Mouse (Mus musculus) midbrain, embryonic 10.5 days (tissue): ENCODE measurements at regions not wholly inside any gene's neighbourhood (a gene's known extent, or its start where the extent isn't known, plus 50 kb on each side); places are given as distances from the start of the nearest gene placed in this dataset.

Experiments used
- DNase-seq: peaks from one replicate; pipeline ENCODE4 v3.0.0-alpha.2; 2017; ENCODE audit warnings: low spot score
- H3K27ac ChIP-seq: fragments of 300-500 bp; sonication (generic); replicated peaks from 2 replicates; pipeline ENCODE4 v1.5.1; 2016; ENCODE audit warnings: mild to moderate bottlenecking
- H3K27me3 ChIP-seq: fragments of 300-500 bp; sonication (generic); 2 replicates; pipeline ENCODE4 v1.6.1; 2016; ENCODE audit warnings: low read depth, mild to moderate bottlenecking; ENCODE audit not compliant: poor library complexity, severe bottlenecking
- H3K36me3 ChIP-seq: fragments of 300-500 bp; sonication (generic); 2 replicates; pipeline ENCODE4 v1.6.1; 2016; ENCODE audit warnings: mild to moderate bottlenecking, moderate library complexity
- H3K4me1 ChIP-seq: fragments of 300-500 bp; sonication (generic); 2 replicates; pipeline ENCODE4 v1.6.1; 2016
- H3K4me3 ChIP-seq: fragments of 300-500 bp; sonication (generic); 2 replicates; pipeline ENCODE4 v1.5.1; 2016; ENCODE audit warnings: mild to moderate bottlenecking, moderate library complexity
- H3K9me3 ChIP-seq: fragments of 300-500 bp; sonication (generic); replicated peaks from 2 replicates; pipeline ENCODE4 v1.6.1; 2016; ENCODE audit warnings: mild to moderate bottlenecking
- WGBS: fragments of 180-500 bp; shearing (Covaris S2); methylation state at CpG from one replicate; pipeline ENCODE4 v1.1.7; 2016; 5-methylcytosine and 5-hydroxymethylcytosine counted together

- no peaks in the 10 kb centered on the region for H3K27me3 ChIP-seq
- no peak for DNase-seq
- no peaks in the 10 kb centered on the region for H3K9me3 ChIP-seq
- no peak overlapping the region for H3K27ac ChIP-seq
- no peaks in the 10 kb centered on the region for H3K4me1 ChIP-seq
- no peak overlapping the region for H3K4me3 ChIP-seq
- H3K36me3 ChIP-seq = no peaks in the 10 kb centered on the region
- 84% methylated on average over 5 of the region's 5 CpGs for WGBS
Observed at GRCm38 (mm10) chr3:150109561-150109960, 1119.2 kb upstream of the Adgrl2 start.

- Histone ChIP-seq H3K27me3 (no peaks in the 10 kb centered on the region), H3K27ac (no peak overlapping the region), H3K4me3 (no peak overlapping the region), H3K4me1 (no peaks in the 10 kb centered on the region), H3K36me3 (no peaks in the 10 kb centered on the region), H3K9me3 (no peaks in the 10 kb centered on the region)
- WGBS = 93% methylated on average over 6 of the region's 6 CpGs
- no peak for DNase-seq
Observed at GRCm38 (mm10) chr3:150112231-150112630, 1121.9 kb upstream of the Adgrl2 start.

GRCm38 (mm10) chr3:150119866-150120265 lies 1129.5 kb upstream of the Adgrl2 start:
- no peak for DNase-seq
- Histone ChIP-seq H3K4me3 (no peak overlapping the region), H3K9me3 (no peaks in the 10 kb centered on the region), H3K27ac (no peak overlapping the region), H3K27me3 (no peaks in the 10 kb centered on the region), H3K4me1 (no peaks in the 10 kb centered on the region), H3K36me3 (no peaks in the 10 kb centered on the region)
- 82% methylated on average over 3 of the region's 3 CpGs for WGBS

GRCm38 (mm10) chr3:150146635-150147034 lies 1156.3 kb upstream of the Adgrl2 start:
- WGBS = 98% methylated on average over 1 of the region's 1 CpGs
- no peaks in the 10 kb centered on the region for H3K27me3 ChIP-seq
- H3K27ac ChIP-seq = no peak overlapping the region
- no peaks in the 10 kb centered on the region for H3K36me3 ChIP-seq
- no peaks in the 10 kb centered on the region for H3K9me3 ChIP-seq
- DNase-seq = no peak
- no peak overlapping the region for H3K4me3 ChIP-seq
- no peaks in the 10 kb centered on the region for H3K4me1 ChIP-seq

GRCm38 (mm10) chr3:150151152-150151822 lies 1160.9 kb upstream of the Adgrl2 start:
- 86% methylated on average over 7 of the region's 7 CpGs for WGBS
- Histone ChIP-seq H3K36me3 (no peaks in the 10 kb centered on the region), H3K27ac (no peak overlapping the region), H3K4me3 (no peak overlapping the region), H3K9me3 (no peaks in the 10 kb centered on the region), H3K4me1 (no peaks in the 10 kb centered on the region), H3K27me3 (no peaks in the 10 kb centered on the region)
- DNase-seq = no peak

- no peaks in the 10 kb centered on the region for H3K27me3 ChIP-seq
- H3K4me1 ChIP-seq = no peaks in the 10 kb centered on the region
- no peak overlapping the region for H3K4me3 ChIP-seq
- H3K36me3 ChIP-seq = no peaks in the 10 kb centered on the region
- WGBS = 90% methylated on average over 8 of the region's 8 CpGs
- no peaks in the 10 kb centered on the region for H3K9me3 ChIP-seq
- no peak for DNase-seq
- no peak overlapping the region for H3K27ac ChIP-seq
Observed at GRCm38 (mm10) chr3:150151823-150152158, 1161.4 kb upstream of the Adgrl2 start.

- no peak for DNase-seq
- no peak overlapping the region for H3K27ac ChIP-seq
- H3K27me3 ChIP-seq = no peaks in the 10 kb centered on the region
- whole genome bisulfite sequencing = 76% methylated on average over 3 of the region's 3 CpGs
- H3K36me3 ChIP-seq = no peaks in the 10 kb centered on the region
- no peaks in the 10 kb centered on the region for H3K9me3 ChIP-seq
- H3K4me3 ChIP-seq = no peak overlapping the region
- no peaks in the 10 kb centered on the region for H3K4me1 ChIP-seq
Observed at GRCm38 (mm10) chr3:150152893-150153292, 1162.5 kb upstream of the Adgrl2 start.

- no peak overlapping the region for H3K4me3 ChIP-seq
- DNase-seq = no peak
- H3K4me1 ChIP-seq = no peaks in the 10 kb centered on the region
- no peaks in the 10 kb centered on the region for H3K36me3 ChIP-seq
- no peak overlapping the region for H3K27ac ChIP-seq
- no peaks in the 10 kb centered on the region for H3K9me3 ChIP-seq
- H3K27me3 ChIP-seq = no peaks in the 10 kb centered on the region
- WGBS = 91% methylated on average over 2 of the region's 2 CpGs
Observed at GRCm38 (mm10) chr3:150185807-150186206, 1195.5 kb upstream of the Adgrl2 start.

- H3K4me1 ChIP-seq = no peaks in the 10 kb centered on the region
- no peak for DNase-seq
- WGBS = 81% methylated on average over 4 of the region's 4 CpGs
- H3K9me3 ChIP-seq = no peaks in the 10 kb centered on the region
- H3K36me3 ChIP-seq = no peaks in the 10 kb centered on the region
- no peak overlapping the region for H3K4me3 ChIP-seq
- no peak overlapping the region for H3K27ac ChIP-seq
- no peaks in the 10 kb centered on the region for H3K27me3 ChIP-seq
Observed at GRCm38 (mm10) chr3:150193132-150193531, 1202.8 kb upstream of the Adgrl2 start.

- WGBS = 77% methylated on average over 5 of the region's 5 CpGs
- no peaks in the 10 kb centered on the region for H3K9me3 ChIP-seq
- H3K4me3 ChIP-seq = no peak overlapping the region
Observed at GRCm38 (mm10) chr3:150198492-150198891, 1208.1 kb upstream of the Adgrl2 start.

GRCm38 (mm10) chr3:150205902-150206301 lies 1215.5 kb upstream of the Adgrl2 start:
- H3K36me3 ChIP-seq = no peaks in the 10 kb centered on the region
- H3K27me3 ChIP-seq = no peaks in the 10 kb centered on the region
- no peaks in the 10 kb centered on the region for H3K9me3 ChIP-seq
- no peak overlapping the region for H3K4me3 ChIP-seq
- no peak for DNase-seq
- no peaks in the 10 kb centered on the region for H3K4me1 ChIP-seq
- no peak overlapping the region for H3K27ac ChIP-seq

More at GRCm38 (mm10) chr3:150198492-150198891, 1208.1 kb upstream of the Adgrl2 start:
- Histone ChIP-seq H3K36me3 (no peaks in the 10 kb centered on the region), H3K27me3 (no peaks in the 10 kb centered on the region), H3K4me1 (no peaks in the 10 kb centered on the region), H3K27ac (no peak overlapping the region)
- no peak for DNase-seq

- 95% methylated on average over 2 of the region's 2 CpGs for WGBS
- H3K4me1 ChIP-seq = no peaks in the 10 kb centered on the region
- H3K27ac ChIP-seq = no peak overlapping the region
- H3K27me3 ChIP-seq = no peaks in the 10 kb centered on the region
- H3K9me3 ChIP-seq = 0 out of 2 replicates have a peak, but pooled peaks cover 6% of the 10 kb centered on the region
- DNase-seq = no peak
- no peak overlapping the region for H3K4me3 ChIP-seq
- no peaks in the 10 kb centered on the region for H3K36me3 ChIP-seq
Observed at GRCm38 (mm10) chr3:150233279-150233678, 1204.4 kb upstream of the Adgrl4 start.

- H3K36me3 ChIP-seq = no peaks in the 10 kb centered on the region
- DNase-seq = no peak
- no peaks in the 10 kb centered on the region for H3K27me3 ChIP-seq
- 0 out of 2 replicates have a peak, but pooled peaks cover 6% of the 10 kb centered on the region for H3K9me3 ChIP-seq
- H3K4me1 ChIP-seq = no peaks in the 10 kb centered on the region
- no peak overlapping the region for H3K4me3 ChIP-seq
- H3K27ac ChIP-seq = no peak overlapping the region
- 89% methylated on average over 7 of the region's 7 CpGs for WGBS
Observed at GRCm38 (mm10) chr3:150236946-150237600, 1200.6 kb upstream of the Adgrl4 start.
